Comparison of ENCODE assay signal across 30 mouse cellular contexts in genomic region chr16:91396844-91397537, GRCm38 (mm10). TPM values are rescaled to one million over a fixed set of nuclear protein-coding genes. Genes with fewer than 3 reads are reported as not detected.
DNase-seq lines count a peak whose midpoint lies in the region; ATAC-seq and TF ChIP-seq lines count a peak whose summit lies in the region.
"Had no signal": no experiment of that assay in that cellular context is flagged by ENCODE, and none has a peak within 500 bp of the region (broad histone marks: within the 10 kb centered on the region; RNA-seq: fewer than 3 reads in every experiment).

No protein-coding gene starts in this region.

- TF ChIP-seq EP300 in heart, adult 2 months (IDR thresholded peaks at IDR 0.05; ENCODE audit: insufficient read depth, low read depth, low read length): no peak
- TF ChIP-seq EP300 in liver, embryonic 14.5 days (IDR thresholded peaks at IDR 0.05; ENCODE audit: low read depth): peak; percentile 67

- H3K36me3 ChIP-seq in heart, embryonic 12.5 days: peaks cover 47% of the 10 kb centered on the region
- H3K36me3 ChIP-seq in heart, adult 2 months (ENCODE audit: control insufficient read depth, insufficient read depth, low read length): peaks cover 6% of the 10 kb centered on the region
- H3K36me3 ChIP-seq in liver, embryonic 14.5 days (replicated peaks; ENCODE audit: control insufficient read depth, insufficient read depth, low read depth): peaks cover 62% of the 10 kb centered on the region

- H3K4me3 ChIP-seq in heart, embryonic 12.5 days: no peak overlapping the region
- H3K4me3 ChIP-seq in heart, adult 2 months: no peak overlapping the region
- no peak overlapping the region for H3K4me3 ChIP-seq in liver, embryonic 14.5 days (ENCODE audit: insufficient read depth in 1 of 2, low read depth in 2 of 2, low read length in 2 of 2)
- H3K4me3 ChIP-seq: heart, embryonic 15.5 days; hindbrain, embryonic 15.5 days; limb, embryonic 12.5 days had no signal

- intact Hi-C loops in heart, adult 2 months (cut with DNase I): no loop called here

- H3K27me3 ChIP-seq in heart, embryonic 12.5 days (replicated peaks): no peaks in the 10 kb centered on the region
- H3K27me3 ChIP-seq in heart, adult 2 months (ENCODE audit: control insufficient read depth, insufficient read depth, low read length): no peaks in the 10 kb centered on the region
- no peaks in the 10 kb centered on the region for H3K27me3 ChIP-seq in liver, embryonic 14.5 days (ENCODE audit: control insufficient read depth, insufficient read depth, low read length)
- H3K27me3 ChIP-seq: heart, embryonic 15.5 days; hindbrain, embryonic 15.5 days; limb, embryonic 12.5 days; Patski had no signal

- no peak overlapping the region for H3K4me2 ChIP-seq in heart, embryonic 12.5 days
- peak overlapping the region; percentile 50 for H3K4me2 ChIP-seq in liver, embryonic 14.5 days (ENCODE audit: low read depth)
- H3K4me2 ChIP-seq: heart, embryonic 15.5 days; hindbrain, embryonic 15.5 days; limb, embryonic 12.5 days had no signal

- no peaks in the 10 kb centered on the region for H3K9me3 ChIP-seq in heart, embryonic 12.5 days (replicated peaks)
- no peaks in the 10 kb centered on the region for H3K9me3 ChIP-seq in liver, embryonic 14.5 days (ENCODE audit: control insufficient read depth, low read length)
- H3K9me3 ChIP-seq: heart, embryonic 15.5 days; hindbrain, embryonic 15.5 days; limb, embryonic 12.5 days had no signal

- H3K9ac ChIP-seq in heart, embryonic 12.5 days: no peak overlapping the region
- H3K9ac ChIP-seq in heart, adult 2 months (ENCODE audit: low read depth, low read length): no peak overlapping the region
- peak overlapping the region; percentile 55 for H3K9ac ChIP-seq in liver, embryonic 14.5 days (replicated peaks)
- H3K9ac ChIP-seq: forebrain, postnatal 0 days; heart, embryonic 15.5 days; hindbrain, embryonic 15.5 days; limb, embryonic 12.5 days had no signal

- no peaks in the 10 kb centered on the region for H3K4me1 ChIP-seq in heart, embryonic 12.5 days (replicated peaks)
- peaks cover 5% of the 10 kb centered on the region for H3K4me1 ChIP-seq in heart, adult 2 months (ENCODE audit: control insufficient read depth, insufficient read depth, low read length)
- H3K4me1 ChIP-seq in liver, embryonic 14.5 days (replicated peaks; ENCODE audit: control insufficient read depth in 2 of 2, insufficient read depth in 2 of 2, low read length in 1 of 2): peaks cover 25 to 27% of the 10 kb centered on the region in 2 experiments
- H3K4me1 ChIP-seq: hindbrain, embryonic 15.5 days had no signal

- peak; percentile 60; the same call in 1 of the 2 replicates for ATAC-seq in heart, embryonic 12.5 days (ENCODE audit: insufficient number of reproducible peaks, low FRiP score)
- ATAC-seq in erythroblast, adult 5-6 weeks (replicated peaks; ENCODE audit: low FRiP score, poor library complexity, severe bottlenecking): peak; percentile 55
- peak; percentile 82 for ATAC-seq in liver, embryonic 14.5 days (ENCODE audit: insufficient read depth)
- peak; percentile 83 for ATAC-seq in megakaryocyte-erythroid progenitor cell, adult 5-6 weeks (replicated peaks; ENCODE audit: low FRiP score, low TSS enrichment, poor library complexity, severe bottlenecking)
- ATAC-seq: forebrain, postnatal 0 days; Patski had no signal

- TF ChIP-seq POLR2A in heart, adult 2 months (IDR thresholded peaks at IDR 0.05; ENCODE audit: insufficient read depth, low read depth, low read length): no peak

- no peaks in the 10 kb centered on the region for H3K79me2 ChIP-seq in heart, adult 2 months (replicated peaks; ENCODE audit: control insufficient read depth, insufficient read depth, low read length)

- no peak for TF ChIP-seq CTCF in heart, adult 2 months (IDR thresholded peaks at IDR 0.05)
- no peak for TF ChIP-seq CTCF in liver, embryonic 14.5 days (IDR thresholded peaks at IDR 0.05; ENCODE audit: low read depth)

- no peak for DNase-seq in heart, adult 2 months
- peak in 2 of 3 experiments; percentile 50 to 54 for DNase-seq in liver, embryonic 14.5 days (ENCODE audit: low read depth in 3 of 3, low spot score in 3 of 3)
- DNase-seq in yolk sac, embryonic 10.5 days (ENCODE audit: low spot score): no peak
- no peak for DNase-seq in kidney, postnatal 36 days
- no peak for DNase-seq in cerebellum, adult 9-10 months
- DNase-seq: adrenal gland, adult 8-10 months; cerebellum, adult 2 months; forebrain, postnatal 0 days; gastrocnemius, postnatal 14 days; heart, postnatal 4 days; kidney, adult 2 months; lung, adult 2 months; right cerebral cortex, adult 18-20 months; right cerebral cortex, postnatal 4 days; thymus, adult 18-20 months; thymus, postnatal 4 days had no signal

- WGBS in heart, embryonic 12.5 days: 40% methylated on average over 10 of the region's 10 CpGs
- 68% methylated on average over 10 of the region's 10 CpGs for WGBS in heart, adult 2 months
- WGBS in liver, embryonic 14.5 days (ENCODE audit: insufficient replicate concordance): 21% methylated on average over 10 of the region's 10 CpGs

- no peak overlapping the region for H3K27ac ChIP-seq in heart, embryonic 12.5 days (ENCODE audit: poor library complexity, severe bottlenecking)
- H3K27ac ChIP-seq in heart, adult 2 months: no peak overlapping the region
- H3K27ac ChIP-seq in liver, embryonic 14.5 days: peak overlapping the region; percentile 76
- H3K27ac ChIP-seq: heart, embryonic 15.5 days; hindbrain, embryonic 15.5 days; kidney, postnatal 0 days; limb, embryonic 12.5 days had no signal

RNA-seq across cellular contexts. Expression of gene Gm21970, which starts 5.5 kb away (rescaled TPM):
- polyA plus RNA-seq in heart, embryonic 12.5 days (2016; fragmentation: Nextera tagmentation; extraction: Ambion mirVana): not detected in 2 replicates
- not detected for total RNA-seq in heart, adult 2 months (2021)
- polyA plus RNA-seq in heart, adult 2 months (2012; rRNA removed): not detected in 2 replicates
- total RNA-seq in erythroblast, adult 5-6 weeks (2015; ENCODE audit: low replicate concordance): 12.3 TPM in 1 of 2 replicates, not detected in the other
- 7.8 TPM in 1 of 2 replicates, not detected in the other for total RNA-seq in erythroblast, adult 5-6 weeks (2017; ENCODE audit: low replicate concordance)
- 0.04 and 0.14 TPM in 2 replicates for polyA plus RNA-seq in liver, embryonic 14.5 days (2012; rRNA removed)
- polyA plus RNA-seq in liver, embryonic 14.5 days (2014; fragmentation: Nextera tagmentation; extraction: Ambion mirVana): 0.67 TPM in 1 of 2 replicates, not detected in the other
- 7.6 TPM in 1 of 2 replicates, not detected in the other for total RNA-seq in megakaryocyte-erythroid progenitor cell, adult 5-6 weeks (2014; fragmentation: Nextera tagmentation)
- total RNA-seq in megakaryocyte-erythroid progenitor cell, adult 5-6 weeks (2017): not detected in 2 replicates
- total RNA-seq: forebrain, postnatal 0 days; gastrocnemius, postnatal 14 days; heart, adult 8-10 months; heart, postnatal 4 days; layer of hippocampus, postnatal 25 days; left cerebral cortex, postnatal 10 days; midbrain, postnatal 0 days had no signal
- polyA plus RNA-seq: cerebellum, adult 2 months; forebrain, postnatal 0 days; heart, embryonic 15.5 days; hindbrain, embryonic 15.5 days; kidney, adult 2 months; kidney, postnatal 0 days; limb, embryonic 12.5 days; lung, adult 2 months; midbrain, postnatal 0 days; neural tube, embryonic 14.5 days; stomach, embryonic 14.5 days had no signal

RNA-seq across cellular contexts. Expression of gene Il10rb, which starts 9.0 kb away (rescaled TPM):
- polyA plus RNA-seq in heart, embryonic 12.5 days (2016; fragmentation: Nextera tagmentation; extraction: Ambion mirVana): 40.1 and 42.6 TPM in 2 replicates
- total RNA-seq in heart, adult 2 months (2021): 100 to 1,000 TPM in 1 of 2 experiments, 10 to 100 TPM in 1; 98.2 to 122 TPM
- 136 and 182 TPM in 2 replicates for polyA plus RNA-seq in heart, adult 2 months (2012; rRNA removed)
- 43.9 and 52.3 TPM in 2 replicates for total RNA-seq in erythroblast, adult 5-6 weeks (2015; ENCODE audit: low replicate concordance)
- total RNA-seq in erythroblast, adult 5-6 weeks (2017; ENCODE audit: low replicate concordance): 39.4 and 48.8 TPM in 2 replicates
- polyA plus RNA-seq in liver, embryonic 14.5 days (2012; rRNA removed): 12.4 and 12.7 TPM in 2 replicates
- 24.9 and 28.7 TPM in 2 replicates for polyA plus RNA-seq in liver, embryonic 14.5 days (2014; fragmentation: Nextera tagmentation; extraction: Ambion mirVana)
- total RNA-seq in megakaryocyte-erythroid progenitor cell, adult 5-6 weeks (2014; fragmentation: Nextera tagmentation): 17.3 and 20.6 TPM in 2 replicates
- 23.1 and 29.0 TPM in 2 replicates for total RNA-seq in megakaryocyte-erythroid progenitor cell, adult 5-6 weeks (2017)

RNA-seq across cellular contexts. Expression of gene Ifnar2, which starts 24.4 kb away (rescaled TPM):
- polyA plus RNA-seq in heart, embryonic 12.5 days (2016; fragmentation: Nextera tagmentation; extraction: Ambion mirVana): 51.3 and 52.2 TPM in 2 replicates
- total RNA-seq in heart, adult 2 months (2021): 10 to 100 TPM; 31.2 to 36.0 TPM
- 39.9 and 51.6 TPM in 2 replicates for polyA plus RNA-seq in heart, adult 2 months (2012; rRNA removed)
- total RNA-seq in erythroblast, adult 5-6 weeks (2015; ENCODE audit: low replicate concordance): 126 and 156 TPM in 2 replicates
- total RNA-seq in erythroblast, adult 5-6 weeks (2017; ENCODE audit: low replicate concordance): 132 and 164 TPM in 2 replicates
- polyA plus RNA-seq in liver, embryonic 14.5 days (2012; rRNA removed): 23.0 and 33.1 TPM in 2 replicates
- polyA plus RNA-seq in liver, embryonic 14.5 days (2014; fragmentation: Nextera tagmentation; extraction: Ambion mirVana): 68.4 and 74.4 TPM in 2 replicates
- total RNA-seq in megakaryocyte-erythroid progenitor cell, adult 5-6 weeks (2014; fragmentation: Nextera tagmentation): 51.9 and 52.4 TPM in 2 replicates
- total RNA-seq in megakaryocyte-erythroid progenitor cell, adult 5-6 weeks (2017): 47.2 and 50.8 TPM in 2 replicates

Comparison
In these comparisons a context has a peak if more than half of its experiments do, and no peak if none do; other contexts are left out.
1. DNase-seq: peak in liver, embryonic 14.5 days (2 of 3); none in heart, adult 2 months (0 of 2), yolk sac, embryonic 10.5 days (single experiment), kidney, postnatal 36 days (0 of 2) and cerebellum, adult 9-10 months (single experiment).
2. Peak in every context shown above with its lines, with median percentiles within 50 percentile points of each other: ATAC-seq.